Mouse (Mus musculus): Measurements from ENCODE around the gene Atrnl1. TPM values are rescaled to one million over a fixed set of nuclear protein-coding genes. Genes with fewer than 3 reads are reported as not detected.
A peak's percentile ranks its signal among the peaks of the same experiment; 100 is the strongest.

Gene Atrnl1
- polyA plus RNA-seq, 1 experiment from 2014 or later = 3.9 TPM

DNA sequence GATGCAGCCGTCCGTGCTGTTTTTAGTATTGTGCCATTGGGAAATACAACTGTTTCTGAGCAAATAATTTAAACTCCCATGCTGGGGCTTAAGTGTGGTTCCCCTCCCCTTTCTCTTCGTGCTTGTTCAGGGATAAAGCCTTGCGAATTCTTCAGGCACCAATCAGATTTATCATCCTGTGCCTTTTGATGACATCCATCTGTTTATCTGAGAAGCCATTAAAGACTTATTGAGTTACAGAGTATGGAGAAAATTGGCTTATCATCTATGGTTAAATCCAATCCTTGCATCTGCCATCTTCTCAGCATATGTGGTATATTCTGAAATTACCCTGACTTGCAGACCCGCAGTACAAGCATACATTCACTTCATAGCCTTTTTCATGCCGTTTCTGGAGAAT, 452.7 kb downstream of the Atrnl1 start:
- WGBS = 46% methylated on average over 6 of the region's 6 CpGs
- Histone ChIP-seq H3K27ac (replicated peaks) (no peak overlapping the region), H3K9me3 (ENCODE audit: control insufficient read depth, low read length) (no peaks in the 10 kb centered on the region), H3K9ac (ENCODE audit: low read length) (no peak overlapping the region), H3K36me3 (ENCODE audit: control insufficient read depth, insufficient read depth, low read length) (no peaks in the 10 kb centered on the region), H3K27me3 (ENCODE audit: control insufficient read depth, insufficient read depth, low read length) (no peaks in the 10 kb centered on the region), H3K4me3 (ENCODE audit: low read depth, low read length) (no peak overlapping the region), H3K4me1 (replicated peaks; ENCODE audit: control insufficient read depth, insufficient read depth) (no peaks in the 10 kb centered on the region; the same call in 1 of the 2 replicates), H3K4me2 (replicated peaks; ENCODE audit: low read depth) (no peak overlapping the region)
- DNase-seq (ENCODE audit: low spot score) = no peak
- TF ChIP-seq EP300 (optimal IDR thresholded peaks at IDR 0.05) (no peak), CTCF (IDR thresholded peaks at IDR 0.05; ENCODE audit: low read depth) (no peak)
- no peak for ATAC-seq (ENCODE audit: low FRiP score, low TSS enrichment)

DNA sequence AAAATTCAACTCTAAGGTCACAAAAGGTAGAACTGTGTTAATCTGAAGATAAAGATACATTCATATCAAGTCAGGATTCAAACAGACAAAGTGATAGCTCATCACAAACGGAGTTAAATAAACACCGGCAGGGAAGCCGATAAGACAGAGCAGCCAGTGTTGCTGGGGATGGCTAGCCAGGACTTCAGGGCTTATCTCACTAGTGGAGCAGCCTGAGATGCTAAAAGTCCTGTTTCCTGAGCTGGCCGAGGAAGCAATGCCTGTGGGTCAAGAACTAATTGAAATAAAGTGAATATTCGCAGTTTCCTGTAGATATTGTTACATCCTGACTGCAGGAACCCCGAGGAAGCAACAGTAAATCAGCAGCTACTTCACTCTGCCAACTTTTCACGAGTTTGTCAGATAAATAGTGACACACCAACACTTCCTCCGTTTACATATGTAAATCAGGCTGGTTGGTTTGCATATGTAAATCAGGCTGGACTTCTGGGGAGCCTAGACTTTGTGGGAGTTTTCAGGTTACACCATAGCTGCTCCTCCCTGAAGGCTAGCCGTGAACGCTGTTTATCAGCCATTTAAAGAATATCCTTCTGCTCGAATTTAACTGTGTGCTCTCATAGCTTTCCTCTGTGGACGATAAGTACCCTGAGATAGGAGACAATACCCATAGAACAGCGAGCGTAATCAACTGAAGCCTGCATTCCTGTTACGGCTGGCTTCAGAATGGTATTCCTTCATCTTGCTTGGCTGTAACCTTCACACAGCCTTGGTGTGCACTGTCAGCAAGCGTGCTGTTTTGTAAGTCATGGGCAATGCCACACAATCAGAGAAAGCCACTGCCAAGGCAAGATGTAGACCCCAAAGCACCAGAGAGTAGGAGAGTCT, 453.5 kb downstream of the Atrnl1 start:
- Histone ChIP-seq H3K9ac (ENCODE audit: low read length) (no peak overlapping the region), H3K36me3 (ENCODE audit: control insufficient read depth, insufficient read depth, low read length) (no peaks in the 10 kb centered on the region), H3K27me3 (ENCODE audit: control insufficient read depth, insufficient read depth, low read length) (no peaks in the 10 kb centered on the region), H3K27ac (replicated peaks) (0 out of 2 replicates have a peak overlapping the region, but pooled peaks have one; percentile 53), H3K4me2 (replicated peaks; ENCODE audit: low read depth) (peak overlapping the region; percentile 20), H3K4me3 (ENCODE audit: low read depth, low read length) (no peak overlapping the region), H3K9me3 (ENCODE audit: control insufficient read depth, low read length) (no peaks in the 10 kb centered on the region), H3K4me1 (replicated peaks; ENCODE audit: control insufficient read depth, insufficient read depth) (no peaks in the 10 kb centered on the region; the same call in 1 of the 2 replicates)
- ATAC-seq (ENCODE audit: low FRiP score, low TSS enrichment) = peak; percentile 55; the same call in 1 of the 2 replicates
- 38% methylated on average over 16 of the region's 16 CpGs for WGBS
- DNase-seq (ENCODE audit: low spot score) = no peak
- TF ChIP-seq CTCF (IDR thresholded peaks at IDR 0.05; ENCODE audit: low read depth) = no peak
- no peak for TF ChIP-seq EP300 (optimal IDR thresholded peaks at IDR 0.05)

DNA sequence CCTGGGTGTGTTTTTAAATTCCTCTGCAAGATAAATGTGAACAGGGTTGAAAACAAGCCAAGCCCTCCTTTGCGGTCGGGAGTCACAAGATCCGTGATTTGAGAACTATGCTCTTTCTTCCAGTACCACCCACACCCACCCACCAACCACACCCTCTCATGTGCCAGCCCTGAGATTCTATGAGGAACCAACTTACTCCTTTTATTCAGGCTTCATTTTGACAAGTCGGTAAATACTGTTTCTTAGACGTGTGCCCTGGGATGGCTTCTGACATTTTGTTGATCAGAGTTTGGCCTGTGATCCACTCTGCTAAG, 454.1 kb downstream of the Atrnl1 start:
- H3K36me3 ChIP-seq (ENCODE audit: control insufficient read depth, insufficient read depth, low read length) = no peaks in the 10 kb centered on the region
- TF ChIP-seq CTCF (IDR thresholded peaks at IDR 0.05; ENCODE audit: low read depth) (no peak), EP300 (optimal IDR thresholded peaks at IDR 0.05) (no peak)
- no peak overlapping the region; the same call in 1 of the 2 replicates for H3K4me2 ChIP-seq (replicated peaks; ENCODE audit: low read depth)
- H3K9ac ChIP-seq (ENCODE audit: low read length) = no peak overlapping the region
- ATAC-seq (ENCODE audit: low FRiP score, low TSS enrichment) (peak; percentile 67; the same call in 1 of the 2 replicates), DNase-seq (ENCODE audit: low spot score) (peak; percentile 50)
- WGBS = 39% methylated on average over 5 of the region's 5 CpGs
- H3K4me1 ChIP-seq (replicated peaks; ENCODE audit: control insufficient read depth, insufficient read depth) = no peaks in the 10 kb centered on the region; the same call in 1 of the 2 replicates
- H3K27me3 ChIP-seq (ENCODE audit: control insufficient read depth, insufficient read depth, low read length) = no peaks in the 10 kb centered on the region
- no peaks in the 10 kb centered on the region for H3K9me3 ChIP-seq (ENCODE audit: control insufficient read depth, low read length)
- no peak overlapping the region for H3K27ac ChIP-seq (replicated peaks)
- no peak overlapping the region for H3K4me3 ChIP-seq (ENCODE audit: low read depth, low read length)

DNA sequence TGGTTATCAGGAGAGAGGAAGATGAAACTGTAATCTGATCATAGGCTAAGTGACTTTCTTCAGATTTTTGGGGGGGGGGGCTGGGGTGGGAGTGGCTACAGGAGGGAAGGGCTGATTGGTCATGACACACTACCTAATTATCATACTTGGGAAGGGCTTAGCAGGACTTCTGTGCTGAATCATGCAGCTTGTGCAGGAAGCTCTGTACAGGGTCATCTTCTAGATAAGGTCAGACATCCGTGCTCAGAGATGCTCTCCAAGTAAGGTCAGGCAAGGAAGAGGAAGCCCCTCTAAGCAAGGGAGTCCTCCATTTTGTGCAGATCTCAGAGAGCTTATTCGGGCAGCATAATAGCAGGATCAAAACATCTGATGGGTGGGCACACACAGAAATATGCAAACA, 454.7 kb downstream of the Atrnl1 start:
- H3K4me3 ChIP-seq (ENCODE audit: low read depth, low read length) = no peak overlapping the region
- H3K9ac ChIP-seq (ENCODE audit: low read length) = no peak overlapping the region
- ATAC-seq (ENCODE audit: low FRiP score, low TSS enrichment) (peak; percentile 21; the same call in 1 of the 2 replicates), DNase-seq (ENCODE audit: low spot score) (no peak)
- no peak for TF ChIP-seq CTCF (IDR thresholded peaks at IDR 0.05; ENCODE audit: low read depth)
- no peak for TF ChIP-seq EP300 (optimal IDR thresholded peaks at IDR 0.05)
- H3K9me3 ChIP-seq (ENCODE audit: control insufficient read depth, low read length) = no peaks in the 10 kb centered on the region
- WGBS = 89% methylated on average over 2 of the region's 2 CpGs
- H3K36me3 ChIP-seq (ENCODE audit: control insufficient read depth, insufficient read depth, low read length) = no peaks in the 10 kb centered on the region
- H3K27me3 ChIP-seq (ENCODE audit: control insufficient read depth, insufficient read depth, low read length) = no peaks in the 10 kb centered on the region
- no peak overlapping the region for H3K27ac ChIP-seq (replicated peaks)
- no peaks in the 10 kb centered on the region for H3K4me1 ChIP-seq (replicated peaks; ENCODE audit: control insufficient read depth, insufficient read depth)
- H3K4me2 ChIP-seq (replicated peaks; ENCODE audit: low read depth) = no peak overlapping the region

DNA sequence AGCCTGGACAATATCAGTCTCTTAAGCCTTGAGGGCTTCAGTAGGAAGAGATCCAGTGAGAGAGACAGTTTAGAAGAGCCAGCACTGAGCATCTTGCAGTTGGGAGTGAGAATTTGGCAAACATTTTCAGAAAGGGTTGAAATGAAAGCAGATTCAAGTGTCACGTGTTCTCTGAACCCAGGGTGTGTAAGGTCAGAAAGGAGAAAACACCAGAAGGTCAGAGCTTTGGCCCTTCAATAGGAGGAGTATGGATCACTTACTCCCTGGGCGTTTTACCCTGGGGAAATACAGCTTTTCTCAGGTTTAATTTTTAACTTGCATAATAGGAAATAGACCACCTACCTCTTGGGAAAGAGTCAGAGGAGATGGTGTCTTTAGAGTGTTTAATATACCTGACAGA, 457.3 kb downstream of the Atrnl1 start:
- Histone ChIP-seq H3K4me3 (ENCODE audit: low read depth, low read length) (no peak overlapping the region), H3K27me3 (ENCODE audit: control insufficient read depth, insufficient read depth, low read length) (no peaks in the 10 kb centered on the region), H3K4me1 (replicated peaks; ENCODE audit: control insufficient read depth, insufficient read depth) (no peaks in the 10 kb centered on the region), H3K9me3 (ENCODE audit: control insufficient read depth, low read length) (no peaks in the 10 kb centered on the region), H3K36me3 (ENCODE audit: control insufficient read depth, insufficient read depth, low read length) (no peaks in the 10 kb centered on the region), H3K9ac (ENCODE audit: low read length) (no peak overlapping the region), H3K27ac (replicated peaks) (no peak overlapping the region), H3K4me2 (replicated peaks; ENCODE audit: low read depth) (no peak overlapping the region)
- WGBS = 59% methylated on average over 2 of the region's 2 CpGs
- DNase-seq (ENCODE audit: low spot score) (no peak), ATAC-seq (ENCODE audit: low FRiP score, low TSS enrichment) (no peak)
- TF ChIP-seq CTCF (IDR thresholded peaks at IDR 0.05; ENCODE audit: low read depth) (no peak), EP300 (optimal IDR thresholded peaks at IDR 0.05) (no peak)

DNA sequence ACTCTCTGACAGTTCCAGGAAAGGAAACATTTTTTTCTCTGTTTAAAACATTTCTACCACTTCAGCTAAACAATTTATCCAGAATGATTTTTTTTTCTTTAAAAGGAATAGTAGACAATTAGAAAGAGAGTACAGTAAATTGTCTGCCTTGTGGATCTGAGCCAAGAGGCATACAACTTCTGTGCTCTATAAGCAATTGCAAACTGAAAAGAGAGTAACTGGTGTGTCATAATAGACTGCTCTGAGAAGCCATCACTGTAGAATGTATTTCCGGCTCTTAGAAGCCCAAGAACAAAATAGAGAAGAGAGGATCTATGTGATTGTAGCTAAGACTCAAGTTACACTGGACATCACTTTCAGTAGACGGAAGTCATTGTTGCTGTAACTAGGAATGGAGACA, 458.1 kb downstream of the Atrnl1 start:
- no peak overlapping the region for H3K27ac ChIP-seq (replicated peaks)

More for the DNA sequence above, 458.1 kb downstream of the Atrnl1 start:
- Histone ChIP-seq H3K4me1 (replicated peaks; ENCODE audit: control insufficient read depth, insufficient read depth) (no peaks in the 10 kb centered on the region), H3K9ac (ENCODE audit: low read length) (no peak overlapping the region), H3K4me2 (replicated peaks; ENCODE audit: low read depth) (no peak overlapping the region), H3K9me3 (ENCODE audit: control insufficient read depth, low read length) (no peaks in the 10 kb centered on the region), H3K36me3 (ENCODE audit: control insufficient read depth, insufficient read depth, low read length) (no peaks in the 10 kb centered on the region), H3K4me3 (ENCODE audit: low read depth, low read length) (no peak overlapping the region), H3K27me3 (ENCODE audit: control insufficient read depth, insufficient read depth, low read length) (no peaks in the 10 kb centered on the region)
- WGBS = 66% methylated on average over 2 of the region's 2 CpGs
- no peak for TF ChIP-seq CTCF (IDR thresholded peaks at IDR 0.05; ENCODE audit: low read depth)
- no peak for TF ChIP-seq EP300 (optimal IDR thresholded peaks at IDR 0.05)
- ATAC-seq (ENCODE audit: low FRiP score, low TSS enrichment) = no peak
- no peak for DNase-seq (ENCODE audit: low spot score)

All from stomach, postnatal 0 days (tissue).